Mouse (Mus musculus) intestine, postnatal 0 days (tissue): ENCODE data around the gene Prph2. TPM values are rescaled to one million over a fixed set of nuclear protein-coding genes. Genes with fewer than 3 reads are reported as not detected.

Experiments
- ATAC-seq: fragments of 200-750 bp; cut with Nextera tagmentation; 2 replicates; pipeline ENCODE4 v1.8.0; 2017; ENCODE audit warnings: mild to moderate bottlenecking, moderate TSS enrichment, moderate library complexity
- H3K27ac ChIP-seq: fragments of 300-500 bp; sonication (generic); 2 replicates; pipeline ENCODE4 v1.5.1; 2014; ENCODE audit warnings: mild to moderate bottlenecking, low read depth, low read length, moderate library complexity
- H3K27me3 ChIP-seq: fragments of 300-500 bp; sonication (generic); replicated peaks from 2 replicates; pipeline ENCODE4 v1.6.1; 2014; ENCODE audit warnings: low read length, mixed read lengths; ENCODE audit not compliant: control insufficient read depth, insufficient read depth
- H3K36me3 ChIP-seq: fragments of 300-500 bp; sonication (generic); 2 replicates; pipeline ENCODE4 v1.6.1; 2014; ENCODE audit warnings: mild to moderate bottlenecking, moderate library complexity; ENCODE audit not compliant: control insufficient read depth, insufficient read depth
- H3K4me1 ChIP-seq: fragments of 300-500 bp; sonication (generic); replicated peaks from 2 replicates; pipeline ENCODE4 v1.6.1; 2014; ENCODE audit warnings: antibody characterized with exemption, low read length, mixed read lengths; ENCODE audit not compliant: control insufficient read depth, insufficient read depth
- H3K4me2 ChIP-seq: fragments of 300-500 bp; sonication (generic); replicated peaks from 2 replicates; pipeline ENCODE4 v1.6.1; 2014; ENCODE audit warnings: low read depth, mild to moderate bottlenecking, moderate library complexity
- H3K4me3 ChIP-seq: fragments of 300-500 bp; sonication (generic); 2 replicates; pipeline ENCODE4 v1.5.1; 2014; ENCODE audit warnings: low read depth, low read length
- H3K9ac ChIP-seq: fragments of 300-500 bp; sonication (generic); 2 replicates; pipeline ENCODE4 v1.6.1; 2014; ENCODE audit warnings: mild to moderate bottlenecking, low read depth, low read length
- H3K9me3 ChIP-seq: fragments of 300-500 bp; sonication (generic); 2 replicates; pipeline ENCODE4 v1.6.1; 2016; ENCODE audit warnings: mixed run types; ENCODE audit not compliant: control insufficient read depth
- CTCF ChIP-seq: sonication (generic); IDR thresholded peaks from 2 replicates; pipeline ENCODE4 v1.5.1; 2016; ENCODE audit warnings: low read depth, mild to moderate bottlenecking, control low read depth, antibody characterized with exemption, moderate library complexity
- WGBS: fragments of 180-500 bp; shearing (Covaris S2); extraction: QIAGEN DNeasy Blood & Tissue Kit; methylation state at CpG from one replicate; pipeline ENCODE4 v1.1.7; 2014; 5-methylcytosine and 5-hydroxymethylcytosine counted together
- polyA plus RNA-seq: library from polyadenylated mRNA; unstranded; fragments of >200 nt; fragmentation: Nextera tagmentation; extraction: Ambion mirVana; gene quantifications from 2 replicates; pipeline ENCODE4 v1.2.1, GENCODE M21; 2015

Gene Prph2
- polyA plus RNA-seq, 1 experiment from 2014 or later, result not detected

DNA sequence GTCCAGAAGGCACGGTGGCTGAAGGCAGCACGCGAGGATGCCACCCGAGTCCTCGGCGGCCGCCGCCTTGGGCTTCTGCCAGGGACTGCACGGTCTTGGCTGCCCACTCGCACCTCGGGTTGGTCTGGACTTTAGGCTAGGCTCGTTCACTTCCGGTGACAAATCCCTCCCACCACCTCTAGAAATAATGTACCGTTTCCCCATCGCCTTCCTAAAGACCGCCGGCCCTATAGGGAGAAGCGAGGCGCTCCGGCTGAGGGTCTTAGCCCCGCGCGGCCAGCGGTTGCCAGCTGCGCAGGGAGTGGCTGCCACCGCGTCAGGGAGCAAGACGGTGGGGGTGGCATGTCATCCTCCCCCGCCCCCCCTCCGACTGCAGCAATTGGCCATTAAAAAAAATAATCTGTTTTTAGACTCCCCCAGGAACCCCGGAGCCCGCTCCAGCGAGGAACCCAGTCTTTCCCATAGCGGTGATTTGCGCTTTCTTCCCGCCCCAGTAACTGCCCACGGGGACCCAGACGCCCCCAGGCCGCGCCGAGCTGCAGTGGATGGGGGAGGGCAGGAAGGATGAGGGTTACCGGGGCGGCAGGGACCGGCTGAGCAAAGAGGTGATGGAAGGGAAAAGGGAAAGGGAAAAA lies 20.7 kb upstream of the Prph2 start:
- H3K36me3 ChIP-seq, result no peaks in the 10 kb centered on the region
- TF ChIP-seq CTCF, result peak; percentile 11; the same call in 1 of the 2 replicates
- under 1% methylated on average over 44 of the region's 44 CpGs for WGBS

GRCm38 (mm10) chr17:46890116-46890815 lies 20.0 kb upstream of the Prph2 start, which contains the start of gene Tbcc:
TSS of gene Tbcc (plus strand) at chr17:46890684.
- no peak for TF ChIP-seq CTCF
- H3K36me3 ChIP-seq, result no peaks in the 10 kb centered on the region
- WGBS, result under 1% methylated on average over 40 of the region's 40 CpGs
- H3K4me3 ChIP-seq, result peak within 1 kb of the TSS; percentile 84
- H3K9me3 ChIP-seq, result no peaks in the 10 kb centered on the region
- peak within 1 kb of the TSS; percentile 92 for H3K27ac ChIP-seq
- no peaks in the 10 kb centered on the region for H3K27me3 ChIP-seq
- H3K4me2 ChIP-seq, result peak within 1 kb of the TSS; percentile 98
- H3K4me1 ChIP-seq, result peaks cover 21% of the 10 kb centered on the region
- ATAC-seq, result peak; percentile 92
- H3K9ac ChIP-seq, result peak within 1 kb of the TSS; percentile 86

More for the DNA sequence above, 20.7 kb upstream of the Prph2 start:
- ATAC-seq, result peak; percentile 13; the same call in 1 of the 2 replicates
- H3K4me1 ChIP-seq, result peaks cover 21% of the 10 kb centered on the region
- no peaks in the 10 kb centered on the region for H3K9me3 ChIP-seq
- peak overlapping the region; percentile 98 for H3K4me2 ChIP-seq
- H3K4me3 ChIP-seq, result peak overlapping the region; percentile 84
- H3K9ac ChIP-seq, result peak overlapping the region; percentile 71
- H3K27me3 ChIP-seq, result no peaks in the 10 kb centered on the region
- peak overlapping the region; percentile 92 for H3K27ac ChIP-seq

GRCm38 (mm10) chr17:46890843-46891594 lies 19.2 kb upstream of the Prph2 start:
- peak; percentile 19 for ATAC-seq
- WGBS, result 1% methylated on average over 63 of the region's 64 CpGs

DNA sequence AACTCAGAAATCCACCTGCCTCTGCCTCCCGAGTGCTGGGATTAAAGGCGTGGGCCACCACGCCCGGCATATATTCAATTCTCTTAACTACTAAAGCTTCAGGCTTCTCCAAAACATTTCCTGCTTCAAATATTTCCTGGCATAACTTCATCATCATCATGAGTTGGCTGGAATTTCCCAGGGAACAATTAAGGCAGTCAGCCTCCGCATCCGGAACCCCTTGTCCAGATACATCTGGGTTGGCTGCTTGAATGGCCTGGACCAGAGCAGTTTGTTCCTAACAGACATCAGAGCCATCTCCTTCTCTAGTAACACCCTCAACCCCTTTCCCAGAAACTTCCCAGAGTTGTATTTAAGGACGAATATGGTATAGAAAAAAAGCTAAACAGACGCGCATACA lies 14.8 kb upstream of the Prph2 start:
- WGBS, result 86% methylated on average over 9 of the region's 9 CpGs
- Histone ChIP-seq H3K9me3 (no peaks in the 10 kb centered on the region), H3K4me2 (no peak overlapping the region), H3K36me3 (no peaks in the 10 kb centered on the region), H3K9ac (no peak overlapping the region), H3K27me3 (no peaks in the 10 kb centered on the region), H3K4me1 (peaks cover 17% of the 10 kb centered on the region), H3K27ac (no peak overlapping the region; the same call in 1 of the 2 replicates), H3K4me3 (no peak overlapping the region)
- ATAC-seq, result no peak
- no peak for TF ChIP-seq CTCF

More at GRCm38 (mm10) chr17:46890843-46891594, 19.2 kb upstream of the Prph2 start:
- Histone ChIP-seq H3K4me2 (peak overlapping the region; percentile 98), H3K36me3 (no peaks in the 10 kb centered on the region), H3K27me3 (no peaks in the 10 kb centered on the region), H3K4me1 (peaks cover 20% of the 10 kb centered on the region), H3K9me3 (no peaks in the 10 kb centered on the region), H3K4me3 (peak overlapping the region; percentile 84), H3K27ac (peak overlapping the region; percentile 79), H3K9ac (peak overlapping the region; percentile 86)
- TF ChIP-seq CTCF, result 0 out of 2 replicates have a peak, but pooled peaks have one; percentile 25

DNA sequence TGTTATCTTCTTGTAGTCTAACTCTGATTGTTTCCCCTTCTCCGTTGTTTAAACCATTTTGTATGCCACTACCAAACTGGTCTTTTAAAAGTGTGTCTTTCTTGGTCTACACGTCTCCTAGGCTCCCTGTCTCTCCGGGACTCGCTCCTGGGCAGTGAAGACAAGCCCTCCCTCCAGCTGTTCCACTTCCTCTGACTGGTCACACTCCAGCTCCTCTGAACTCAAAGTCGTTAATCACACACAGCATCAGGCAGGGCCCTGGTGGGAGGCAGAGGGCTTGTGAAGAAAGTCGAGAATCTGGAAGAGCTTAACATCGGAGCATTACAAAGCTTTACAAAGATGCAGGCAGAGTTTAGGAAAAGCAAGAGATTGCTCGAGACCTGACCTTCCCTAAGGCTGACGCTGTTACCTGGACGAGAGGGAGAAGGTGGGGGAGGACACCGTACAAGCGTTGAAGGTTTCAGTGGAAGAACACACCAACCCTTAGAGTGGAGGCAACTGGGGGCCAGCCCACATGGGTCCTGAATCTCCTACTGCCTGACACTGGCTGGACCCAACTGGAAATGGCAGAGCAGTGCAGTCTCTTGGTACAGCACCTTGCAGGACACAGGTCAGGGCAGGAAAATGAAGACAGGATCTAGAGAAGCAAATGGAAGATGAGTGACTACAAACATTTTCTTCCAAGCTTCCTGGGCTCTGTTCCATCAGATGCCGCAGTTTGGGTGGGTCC lies 12.9 kb upstream of the Prph2 start:
- Histone ChIP-seq H3K36me3 (no peaks in the 10 kb centered on the region), H3K4me1 (peaks cover 6% of the 10 kb centered on the region), H3K9me3 (no peaks in the 10 kb centered on the region), H3K27ac (no peak overlapping the region), H3K9ac (no peak overlapping the region), H3K27me3 (no peaks in the 10 kb centered on the region), H3K4me3 (no peak overlapping the region), H3K4me2 (no peak overlapping the region)
- no peak for ATAC-seq
- 46% methylated on average over 13 of the region's 13 CpGs for WGBS
- no peak for TF ChIP-seq CTCF
